Mouse (Mus musculus) bone marrow, adult 2 months (tissue): ENCODE measurements around the gene Epb41l2.

Experiments used
- CTCF ChIP-seq: fragments of 200-500 bp; IDR thresholded peaks from 2 replicates; pipeline ENCODE4 v1.5.1; 2011; ENCODE audit warnings: low read length, control low read depth; ENCODE audit not compliant: control insufficient read depth, insufficient read depth
- POLR2A ChIP-seq: fragments of 200-500 bp; IDR thresholded peaks from 2 replicates; pipeline ENCODE4 v1.6.1; 2011; ENCODE audit warnings: low read depth, mild to moderate bottlenecking, control low read depth, low read length, borderline replicate concordance; ENCODE audit not compliant: control insufficient read depth

DNA sequence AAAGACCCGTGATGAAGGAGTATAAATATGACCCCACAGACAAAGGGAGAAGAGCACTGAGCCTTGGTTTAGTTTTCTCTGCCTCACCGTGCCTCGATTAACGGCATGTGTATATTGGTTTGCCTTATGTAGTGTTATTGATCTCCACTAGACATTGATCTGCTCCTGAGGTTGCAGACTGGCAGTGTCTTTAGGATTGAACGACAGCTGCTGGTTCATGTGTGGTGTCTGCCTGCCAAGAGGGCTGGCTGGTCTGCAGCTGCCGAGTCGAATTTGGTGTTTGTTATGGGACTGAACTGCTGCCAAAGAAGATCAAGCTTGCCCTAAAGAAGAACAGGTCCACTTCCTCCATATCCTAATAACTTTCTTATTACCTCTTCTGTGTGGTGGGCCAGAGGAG is 5.2 kb upstream of the Epb41l2 start:
- TF ChIP-seq CTCF, result no peak
- no peak for TF ChIP-seq POLR2A
